Mouse (Mus musculus) ES-CJ7 (cell line): Measurements from ENCODE around the gene Mgat1.

Experiments
- DNase-seq: peaks from one replicate; pipeline ENCODE4 v3.0.0; 2011; ENCODE audit warnings: low read depth, low spot score

The Mgat1 gene

GRCm38 (mm10) chr11:49243727-49244594 is at the start of gene Mgat1:
TSS of gene Mgat1 (plus strand) at chr11:49244191.
- DNase-seq = peak; percentile 98

GRCm38 (mm10) chr11:49194771-49195170 is 49.2 kb upstream of the Mgat1 start:
- DNase-seq = peak; percentile 29

GRCm38 (mm10) chr11:49195819-49196322 is 48.1 kb upstream of the Mgat1 start:
- DNase-seq = peak; percentile 48

- no peak for DNase-seq
Observed at GRCm38 (mm10) chr11:49200666-49201065, 43.3 kb upstream of the Mgat1 start.

GRCm38 (mm10) chr11:49201142-49201541 is 42.8 kb upstream of the Mgat1 start:
- no peak for DNase-seq

GRCm38 (mm10) chr11:49202071-49202470 is 41.9 kb upstream of the Mgat1 start:
- DNase-seq = no peak

- DNase-seq = peak; percentile 34
Observed at GRCm38 (mm10) chr11:49202523-49203061, 41.4 kb upstream of the Mgat1 start.

GRCm38 (mm10) chr11:49203129-49203768 is 40.7 kb upstream of the Mgat1 start, which contains the start of gene Zfp62:
TSS of gene Zfp62 (plus strand) at chr11:49203292.
- DNase-seq = peak; percentile 92

GRCm38 (mm10) chr11:49203771-49204497 is 40.1 kb upstream of the Mgat1 start:
- DNase-seq = peak; percentile 78

- DNase-seq = no peak
Observed at GRCm38 (mm10) chr11:49205080-49205590, 38.9 kb upstream of the Mgat1 start.

GRCm38 (mm10) chr11:49207495-49207894 is 36.5 kb upstream of the Mgat1 start:
- DNase-seq = no peak

GRCm38 (mm10) chr11:49212577-49212976 is 31.4 kb upstream of the Mgat1 start:
- DNase-seq = no peak

GRCm38 (mm10) chr11:49213505-49213904 is 30.5 kb upstream of the Mgat1 start:
- no peak for DNase-seq

GRCm38 (mm10) chr11:49219271-49219670 is 24.7 kb upstream of the Mgat1 start:
- DNase-seq = no peak

GRCm38 (mm10) chr11:49224455-49224854 is 19.5 kb upstream of the Mgat1 start:
- DNase-seq = no peak

- no peak for DNase-seq
Observed at GRCm38 (mm10) chr11:49232781-49233180, 11.2 kb upstream of the Mgat1 start.

- no peak for DNase-seq
Observed at GRCm38 (mm10) chr11:49235459-49236207, 8.4 kb upstream of the Mgat1 start.

GRCm38 (mm10) chr11:49236891-49237290 is 7.1 kb upstream of the Mgat1 start:
- DNase-seq = no peak

GRCm38 (mm10) chr11:49237532-49237931 is 6.5 kb upstream of the Mgat1 start:
- DNase-seq = no peak

- DNase-seq = no peak
Observed at GRCm38 (mm10) chr11:49240310-49240709, 3.7 kb upstream of the Mgat1 start.

GRCm38 (mm10) chr11:49240874-49241273 is 3.1 kb upstream of the Mgat1 start:
- no peak for DNase-seq
